Mouse (Mus musculus) splenic B cell, adult 2 months (primary cell): ENCODE results near the gene Il1rapl1.
"Not testable (repeated sequence)": the region's sequence is repeated elsewhere in the genome, so short reads cannot be mapped to it uniquely, and the experiment has no call there.

ENCODE experiments used
- DNase-seq: peaks from one replicate; pipeline ENCODE4 v3.0.0-alpha.2; 2011; ENCODE audit warnings: low read depth, low spot score
- H3K27me3 ChIP-seq: 2 replicates; pipeline ENCODE4 v1.6.1; 2012; ENCODE audit warnings: mild to moderate bottlenecking, low read length, moderate library complexity, mixed read lengths; ENCODE audit not compliant: control insufficient read depth, poor library complexity, insufficient read depth, severe bottlenecking
- H3K36me3 ChIP-seq: 2 replicates; pipeline ENCODE4 v1.6.1; 2012; ENCODE audit warnings: mild to moderate bottlenecking, low read length, moderate library complexity, mixed read lengths; ENCODE audit not compliant: control insufficient read depth, poor library complexity, insufficient read depth, severe bottlenecking

Il1rapl1 gene

GRCm38 (mm10) chrX:87891916-87892315, 223.5 kb downstream of the Il1rapl1 start:
- Histone ChIP-seq H3K36me3 (no peaks in the 10 kb centered on the region), H3K27me3 (no peaks in the 10 kb centered on the region)
- DNase-seq = no peak

- Histone ChIP-seq H3K36me3 (no peaks in the 10 kb centered on the region), H3K27me3 (no peaks in the 10 kb centered on the region)
- DNase-seq = no peak
Observed at GRCm38 (mm10) chrX:87854107-87854506, 261.3 kb downstream of the Il1rapl1 start.

DNA sequence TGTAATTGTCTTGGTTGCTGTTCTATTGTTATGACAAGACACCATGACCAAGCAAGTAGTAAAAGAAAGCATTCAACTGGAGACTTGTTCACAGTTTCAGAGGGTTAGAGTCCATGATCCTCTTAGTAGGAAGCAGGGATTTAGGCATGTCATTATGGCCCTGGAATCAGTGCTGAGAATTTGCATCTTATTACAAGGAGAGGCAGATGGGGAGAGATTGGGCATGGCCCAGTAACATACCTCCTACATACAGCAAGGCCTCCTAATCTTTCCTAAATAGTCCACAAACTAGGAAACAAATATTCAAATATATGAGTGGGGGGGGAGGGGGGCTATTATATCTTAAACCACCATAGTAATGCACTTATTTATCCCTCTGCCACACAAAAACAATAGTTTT, 301.6 kb downstream of the Il1rapl1 start:
- no peaks in the 10 kb centered on the region for H3K36me3 ChIP-seq
- no peaks in the 10 kb centered on the region for H3K27me3 ChIP-seq
- DNase-seq = no peak

DNA sequence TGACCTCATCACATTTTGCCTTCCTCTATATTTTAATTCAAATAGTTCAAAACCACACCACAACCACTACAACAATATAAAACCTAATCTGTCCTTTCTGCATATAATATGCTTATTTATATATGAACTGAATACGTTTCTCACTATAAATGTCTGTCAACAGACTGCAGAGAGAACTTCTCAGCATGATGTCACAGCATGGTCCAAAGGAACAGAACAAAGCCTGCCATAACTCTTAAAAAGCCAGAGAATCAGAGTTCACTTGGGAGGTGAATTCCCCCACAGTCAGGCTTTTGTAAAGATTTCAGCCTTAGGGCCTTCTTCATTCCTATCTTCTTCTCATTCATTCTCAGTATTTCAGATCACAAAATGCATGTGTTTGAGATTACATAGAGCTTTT, 307.7 kb downstream of the Il1rapl1 start:
- DNase-seq = no peak
- no peaks in the 10 kb centered on the region for H3K27me3 ChIP-seq
- no peaks in the 10 kb centered on the region for H3K36me3 ChIP-seq

DNA sequence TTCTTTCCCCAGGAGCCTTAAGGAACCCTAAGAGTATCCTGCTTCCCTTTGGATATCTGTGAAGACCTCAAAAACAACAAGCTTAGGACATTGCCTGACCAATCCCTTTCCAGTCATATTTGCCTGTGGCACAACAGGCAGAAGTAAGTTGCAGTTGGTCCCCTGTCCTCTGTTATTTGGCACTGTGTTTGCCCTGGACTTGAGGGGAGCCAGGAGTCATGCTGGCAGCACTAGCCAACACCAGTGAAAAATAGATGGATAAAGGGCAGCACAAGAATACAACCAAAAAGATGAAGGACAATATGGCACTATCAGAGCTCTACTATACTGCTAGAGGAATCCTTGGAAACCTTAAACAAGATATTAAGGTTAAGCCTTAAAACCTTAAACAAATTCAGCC, 322.4 kb downstream of the Il1rapl1 start:
- no peak for DNase-seq

DNA sequence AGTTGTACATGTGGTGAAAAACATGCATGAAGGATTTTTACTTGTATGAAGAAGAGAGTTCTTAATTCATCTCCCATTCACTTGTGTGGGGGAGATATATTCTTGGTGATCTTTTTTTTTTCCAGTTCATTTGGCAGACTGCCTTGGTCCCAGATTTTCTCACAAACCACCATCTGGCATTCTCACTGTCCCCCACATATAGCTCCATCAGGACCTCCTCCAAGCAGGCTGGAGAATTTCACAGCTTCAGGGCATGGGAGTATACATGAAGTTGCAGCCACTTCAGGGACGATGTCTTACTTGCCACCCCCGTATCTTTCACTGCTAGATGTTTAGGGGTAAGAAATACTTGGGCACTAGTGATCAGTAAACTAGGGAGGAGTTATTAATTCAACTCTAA, 404.9 kb downstream of the Il1rapl1 start:
- no peak for DNase-seq
- Histone ChIP-seq H3K36me3 (no peaks in the 10 kb centered on the region), H3K27me3 (no peaks in the 10 kb centered on the region)

More for the DNA sequence above, 322.4 kb downstream of the Il1rapl1 start:
- Histone ChIP-seq H3K27me3 (no peaks in the 10 kb centered on the region), H3K36me3 (no peaks in the 10 kb centered on the region)

DNA sequence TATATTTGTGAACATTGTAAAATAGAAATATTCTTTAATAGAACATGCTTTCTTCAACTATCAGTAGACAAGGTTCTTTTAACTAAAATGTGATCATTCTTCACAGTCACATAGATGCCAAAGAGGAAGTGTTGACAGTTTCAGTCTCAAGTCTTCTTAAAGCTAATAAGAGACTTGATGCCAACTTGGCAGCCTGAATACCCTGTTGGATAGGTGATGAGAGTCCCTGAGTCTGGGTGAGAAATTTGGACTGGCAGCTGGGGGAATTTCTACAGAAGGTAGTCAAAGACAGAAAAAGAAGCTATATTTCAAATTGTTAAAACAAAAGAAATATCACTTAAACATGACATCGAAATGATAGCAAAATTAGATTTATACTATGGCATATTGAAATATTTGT, 451.6 kb downstream of the Il1rapl1 start:
- H3K27me3 ChIP-seq = no peaks in the 10 kb centered on the region
- no peak for DNase-seq
- H3K36me3 ChIP-seq = no peaks in the 10 kb centered on the region

DNA sequence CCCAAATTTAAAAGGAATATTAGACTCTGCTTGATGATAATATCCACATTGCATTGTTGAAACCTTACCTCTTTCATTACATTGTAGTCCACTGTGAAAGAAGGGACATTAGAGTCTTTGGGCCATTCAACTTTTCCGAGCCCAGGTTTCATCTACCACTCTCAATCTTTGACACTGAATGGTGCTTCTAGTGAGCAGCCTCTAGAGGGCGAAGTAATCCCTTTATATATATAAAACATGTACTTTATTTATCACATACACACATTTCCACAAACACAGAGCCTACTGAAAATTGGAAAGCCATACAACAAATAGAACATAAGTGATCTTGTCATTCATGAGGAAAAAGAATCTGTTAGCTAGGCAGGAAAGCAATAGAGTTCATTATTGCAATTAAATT, 459.8 kb downstream of the Il1rapl1 start:
- Histone ChIP-seq H3K36me3 (no peaks in the 10 kb centered on the region), H3K27me3 (no peaks in the 10 kb centered on the region)
- DNase-seq = no peak

DNA sequence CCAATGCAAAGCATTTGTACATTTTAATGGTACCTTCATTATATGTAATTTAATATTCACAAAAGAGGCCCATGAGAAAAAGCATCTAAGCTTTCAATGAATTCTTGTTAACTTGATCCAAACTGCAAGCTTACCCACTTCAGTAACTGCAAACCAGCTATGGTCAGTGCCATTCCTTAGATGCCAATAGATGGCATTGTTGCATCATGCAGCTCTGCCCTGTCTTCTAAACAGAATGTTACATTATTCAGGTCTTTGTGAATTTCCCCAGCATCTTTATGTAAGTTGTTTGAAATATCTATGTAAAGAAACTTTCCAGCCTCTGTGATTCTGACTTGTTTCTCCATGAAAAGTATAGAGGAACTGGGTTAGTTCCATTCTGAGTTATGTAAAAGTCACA, 514.5 kb downstream of the Il1rapl1 start:
- Histone ChIP-seq H3K27me3 (no peaks in the 10 kb centered on the region), H3K36me3 (no peaks in the 10 kb centered on the region)
- DNase-seq = no peak

- H3K27me3 ChIP-seq = no peaks in the 10 kb centered on the region
- DNase-seq = no peak
- H3K36me3 ChIP-seq = no peaks in the 10 kb centered on the region
Observed at GRCm38 (mm10) chrX:87507997-87508396, 607.4 kb downstream of the Il1rapl1 start.

DNA sequence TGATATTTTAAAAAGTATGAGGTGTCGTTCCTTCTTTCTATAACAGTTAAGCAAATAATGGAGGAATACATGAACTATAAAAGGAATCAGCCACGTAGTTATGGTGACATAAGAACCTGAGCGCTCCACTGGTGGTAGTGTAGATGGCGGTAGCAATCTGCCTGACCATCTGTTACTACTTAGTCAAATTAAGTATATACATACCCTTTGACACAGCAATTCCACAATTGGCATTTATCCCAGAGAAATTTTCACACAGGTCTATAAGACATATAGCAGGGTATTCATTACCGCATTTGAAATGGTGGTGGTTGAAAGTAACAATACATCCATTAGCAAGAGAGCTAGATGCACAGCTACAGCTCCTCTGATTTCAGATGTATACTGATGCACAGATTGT, 612.8 kb downstream of the Il1rapl1 start:
- H3K36me3 ChIP-seq = no peaks in the 10 kb centered on the region
- H3K27me3 ChIP-seq = no peaks in the 10 kb centered on the region
- DNase-seq = no peak

DNA sequence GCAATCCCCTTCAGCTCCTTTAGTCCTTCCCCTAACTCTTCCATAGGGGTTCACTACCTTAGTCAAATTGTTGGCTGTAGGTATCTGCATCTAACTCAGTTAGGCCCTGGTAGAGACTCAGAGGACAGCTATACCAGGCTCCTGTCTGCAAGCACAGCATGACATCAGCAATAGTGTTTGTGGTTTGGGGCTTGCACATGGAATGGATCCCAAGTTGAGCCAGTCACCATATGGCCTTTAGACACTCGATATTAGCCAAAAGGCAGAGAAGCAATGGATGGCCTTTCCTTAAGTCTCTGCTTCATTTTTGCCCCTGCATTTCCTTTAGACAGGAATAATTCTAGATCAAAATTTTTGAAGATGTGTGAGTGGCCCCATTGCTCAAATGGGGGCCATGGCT, 632.0 kb downstream of the Il1rapl1 start:
- Histone ChIP-seq H3K36me3 (no peaks in the 10 kb centered on the region), H3K27me3 (no peaks in the 10 kb centered on the region)
- DNase-seq = no peak

- H3K36me3 ChIP-seq, H3K27me3 ChIP-seq: not testable (repeated sequence)
- DNase-seq = peak; percentile 91
Observed at GRCm38 (mm10) chrX:87238191-87238590, 877.3 kb downstream of the Il1rapl1 start.

DNA sequence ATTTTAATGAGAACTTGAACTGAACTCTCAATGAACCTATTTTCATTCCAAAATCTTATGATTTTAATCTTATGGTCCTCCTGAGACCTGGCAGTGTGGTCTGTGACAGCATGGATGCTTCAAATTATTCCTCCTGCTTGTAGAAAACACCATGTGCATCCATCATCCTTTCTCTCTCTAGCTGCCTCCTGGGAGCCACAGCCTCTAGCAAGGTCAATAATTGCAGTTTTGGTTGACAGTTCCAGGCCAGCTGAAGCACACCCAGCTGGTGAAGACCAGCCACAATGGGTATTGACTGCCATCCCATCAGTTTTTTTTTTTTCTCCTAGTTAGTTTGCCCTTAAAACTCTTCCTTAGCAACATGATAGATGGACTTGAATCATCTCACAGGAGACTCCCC, 890.2 kb downstream of the Il1rapl1 start:
- H3K36me3 ChIP-seq = no peaks in the 10 kb centered on the region
- no peaks in the 10 kb centered on the region for H3K27me3 ChIP-seq
- no peak for DNase-seq

DNA sequence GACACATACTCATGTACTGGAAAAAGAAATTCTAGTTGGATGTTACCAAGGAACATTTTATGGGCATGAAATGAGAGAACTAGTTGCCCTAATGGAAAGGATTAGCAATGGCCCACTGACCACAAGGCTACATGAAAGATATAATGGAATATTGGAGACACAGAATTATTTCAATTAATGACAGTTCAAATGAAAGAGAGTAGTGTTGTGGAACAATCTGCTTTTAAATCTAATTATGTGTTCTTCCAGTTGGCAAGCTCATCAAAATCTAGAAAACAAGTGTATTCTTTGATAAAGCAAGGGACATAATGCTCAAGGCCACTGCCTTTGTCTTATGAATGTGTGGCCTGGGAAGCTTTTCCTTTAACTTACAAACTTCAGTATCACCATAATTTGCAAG, 1113.1 kb downstream of the Il1rapl1 start:
- Histone ChIP-seq H3K27me3 (no peaks in the 10 kb centered on the region), H3K36me3 (no peaks in the 10 kb centered on the region)
- DNase-seq = no peak

DNA sequence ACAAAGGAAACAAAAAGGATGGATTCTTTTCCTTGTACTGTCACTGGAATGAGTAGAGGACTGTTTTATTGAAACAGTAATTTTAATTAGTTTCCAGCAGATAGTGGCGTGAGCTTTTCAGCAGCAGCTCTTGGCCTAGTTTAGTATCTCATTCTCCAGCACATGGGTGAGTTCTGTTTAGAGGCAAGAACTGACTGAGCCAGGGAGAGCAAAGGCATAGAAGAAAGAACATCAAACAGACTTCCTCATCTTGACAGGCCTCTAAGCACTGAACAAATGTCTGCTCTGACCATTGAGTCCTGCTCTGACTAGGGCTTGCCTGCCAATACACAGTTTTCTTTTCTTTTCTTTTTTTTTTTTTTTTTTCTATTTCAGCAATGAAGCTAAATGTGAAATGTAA, 1160.3 kb downstream of the Il1rapl1 start:
- H3K36me3 ChIP-seq = no peaks in the 10 kb centered on the region
- no peak for DNase-seq

More for the DNA sequence above, 1160.3 kb downstream of the Il1rapl1 start:
- no peaks in the 10 kb centered on the region for H3K27me3 ChIP-seq
